Mouse (Mus musculus) G1E-ER4 (cell line): ENCODE data around the gene Tmem141. TPM values are rescaled to one million over a fixed set of nuclear protein-coding genes. Genes with fewer than 3 reads are reported as not detected.

Experiments
- GATA1 ChIP-seq: IDR thresholded peaks from one replicate; pipeline ENCODE4 v1.8.0; 2012; ENCODE audit warnings: low read length, inconsistent platforms
- polyA plus RNA-seq: library from polyadenylated mRNA; stranded (reverse); fragments of >175 nt; gene quantifications from 2 replicates; pipeline ENCODE4 v1.2.3, GENCODE M21; 2012

Gene Tmem141
- polyA plus RNA-seq, 1 experiment: not detected

DNA sequence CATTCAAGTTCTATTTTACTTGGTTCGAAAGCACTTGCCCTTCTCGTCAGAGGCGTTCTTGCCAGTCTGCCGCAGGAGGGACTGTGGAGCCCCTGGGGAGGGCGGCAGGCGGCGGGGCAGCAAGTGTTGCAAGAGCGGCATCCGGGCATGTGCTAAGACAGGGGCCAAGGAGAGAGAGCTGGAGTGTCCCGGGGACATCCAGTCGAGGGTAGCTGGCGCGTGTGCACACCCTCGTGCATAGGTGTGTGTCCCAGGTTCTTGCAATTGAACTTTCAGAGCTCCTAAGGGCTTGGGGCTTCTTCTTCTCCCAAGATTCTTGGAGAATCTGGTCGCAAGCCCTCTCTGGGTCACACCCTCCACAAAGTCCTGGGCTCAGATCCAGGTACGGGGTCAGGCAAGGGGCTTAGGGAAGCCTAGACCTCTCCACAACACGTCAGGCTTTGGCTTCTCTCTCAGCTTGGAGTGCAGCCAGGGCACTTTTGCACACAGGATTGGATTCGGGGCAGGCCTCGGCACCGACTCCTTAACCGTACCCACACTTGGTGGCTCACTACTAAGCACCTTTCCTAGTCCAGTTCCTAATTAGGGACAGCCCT lies 46.3 kb downstream of the Tmem141 start:
- TF ChIP-seq GATA1: no peak

GRCm38 (mm10) chr2:25574579-25575431 lies 47.0 kb downstream of the Tmem141 start, which contains the start of the genes Mamdc4 and Phpt1:
Gene Mamdc4 (minus strand): TSS chr2:25574845.
Gene Phpt1 (minus strand): TSS chr2:25575224.
- no peak for TF ChIP-seq GATA1

- TF ChIP-seq GATA1: no peak
Measured at GRCm38 (mm10) chr2:25574136-25574535, 47.7 kb downstream of the Tmem141 start.

- TF ChIP-seq GATA1: no peak
Measured at GRCm38 (mm10) chr2:25573068-25573467, 48.7 kb downstream of the Tmem141 start.

DNA sequence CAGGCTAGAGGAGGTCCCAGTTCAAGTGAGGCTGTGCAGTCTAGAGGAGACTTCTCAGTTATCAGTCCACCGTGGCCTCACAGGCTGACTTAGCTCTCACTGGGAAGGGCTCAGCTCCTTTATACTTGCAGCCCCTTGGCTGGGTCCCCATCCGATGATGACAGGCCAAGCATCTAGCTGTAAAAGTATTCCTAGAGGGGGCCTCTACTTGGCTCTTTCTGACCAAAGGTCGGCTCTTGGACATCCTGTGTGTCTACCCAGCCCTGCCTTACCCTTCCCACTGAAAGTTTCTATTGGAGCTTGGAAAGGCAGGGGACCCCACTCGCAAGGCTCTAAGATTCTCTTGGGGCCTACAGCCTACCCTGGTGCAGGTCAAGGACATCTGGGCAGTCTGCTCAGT lies 50.6 kb downstream of the Tmem141 start:
- no peak for TF ChIP-seq GATA1

Other genes starting within 250 kb of the Tmem141 start
- 139 and 187 TPM in 2 replicates for gene Sapcd2, start 249.7 kb downstream of the Tmem141 start, polyA plus RNA-seq
- not detected in 2 replicates for gene Entpd2, start 226.1 kb downstream of the Tmem141 start, polyA plus RNA-seq
- gene Npdc1, start 222.7 kb downstream of the Tmem141 start, polyA plus RNA-seq: not detected in 2 replicates
- gene Fut7, start 198.7 kb downstream of the Tmem141 start, polyA plus RNA-seq: not detected in 2 replicates
- gene Abca2, start 193.3 kb downstream of the Tmem141 start, polyA plus RNA-seq: 9.2 and 9.9 TPM in 2 replicates
- gene Clic3, start 165.2 kb downstream of the Tmem141 start, polyA plus RNA-seq: not detected in 2 replicates
- gene Paxx, start 160.9 kb downstream of the Tmem141 start, polyA plus RNA-seq: 39.7 and 40.3 TPM in 2 replicates
- not detected in 2 replicates for gene Ptgds, start 152.0 kb downstream of the Tmem141 start, polyA plus RNA-seq
- gene Lcn12, start 128.1 kb downstream of the Tmem141 start, polyA plus RNA-seq: not detected in 2 replicates
- gene Fbxw5, start 121.3 kb downstream of the Tmem141 start, polyA plus RNA-seq: 25.8 and 49.8 TPM in 2 replicates
- gene C8g, start 120.3 kb downstream of the Tmem141 start, polyA plus RNA-seq: 0.08 and 0.18 TPM in 2 replicates
- gene Traf2, start 75.1 kb downstream of the Tmem141 start, polyA plus RNA-seq: 5.5 and 9.3 TPM in 2 replicates
- gene Edf1, start 64.2 kb downstream of the Tmem141 start, polyA plus RNA-seq: 682 and 940 TPM in 2 replicates
- gene Mamdc4, start 47.2 kb downstream of the Tmem141 start, polyA plus RNA-seq: 0.52 and 0.69 TPM in 2 replicates
- gene Phpt1, start 46.8 kb downstream of the Tmem141 start, polyA plus RNA-seq: 3.2 and 4.9 TPM in 2 replicates
- 0.09 and 0.13 TPM in 2 replicates for gene Ajm1, start 40.2 kb downstream of the Tmem141 start, polyA plus RNA-seq
- gene Rabl6, start 13.5 kb downstream of the Tmem141 start, polyA plus RNA-seq: 86.8 and 89.3 TPM in 2 replicates
- not detected in 2 replicates for gene Ccdc183, start 4.3 kb downstream of the Tmem141 start, polyA plus RNA-seq
- gene Fcna, start 6.0 kb upstream of the Tmem141 start, polyA plus RNA-seq: not detected in 2 replicates
- gene Lcn8, start 31.1 kb upstream of the Tmem141 start, polyA plus RNA-seq: not detected in 2 replicates
- not detected in 2 replicates for gene Lcn5, start 35.9 kb upstream of the Tmem141 start, polyA plus RNA-seq
- not detected in 2 replicates for gene Lcn6, start 54.8 kb upstream of the Tmem141 start, polyA plus RNA-seq
- not detected in 2 replicates for gene Lcn10, start 60.7 kb upstream of the Tmem141 start, polyA plus RNA-seq
- not detected in 2 replicates for gene Obp2a, start 78.0 kb upstream of the Tmem141 start, polyA plus RNA-seq
- not detected in 2 replicates for gene Bmyc, start 84.7 kb upstream of the Tmem141 start, polyA plus RNA-seq
- gene Obp2b, start 115.0 kb upstream of the Tmem141 start, polyA plus RNA-seq: not detected in 2 replicates
- not detected in 2 replicates for gene Lcn3, start 143.6 kb upstream of the Tmem141 start, polyA plus RNA-seq
- gene Lcn11, start 155.0 kb upstream of the Tmem141 start, polyA plus RNA-seq: not detected in 2 replicates
- gene Gm13539, start 160.3 kb upstream of the Tmem141 start, polyA plus RNA-seq: not detected in 2 replicates
- not detected in 2 replicates for gene Glt6d1, start 193.8 kb upstream of the Tmem141 start, polyA plus RNA-seq
- not detected in 2 replicates for gene Lcn9, start 201.1 kb upstream of the Tmem141 start, polyA plus RNA-seq
- not detected in 2 replicates for gene Sohlh1, start 225.2 kb upstream of the Tmem141 start, polyA plus RNA-seq
- gene Kcnt1, start 241.7 kb upstream of the Tmem141 start, polyA plus RNA-seq: not detected in 2 replicates